Mouse (Mus musculus) forebrain, embryonic 12.5 days (tissue): Measurements from ENCODE around the gene Kansl3. TPM values are rescaled to one million over a fixed set of nuclear protein-coding genes. Genes with fewer than 3 reads are reported as not detected.

ENCODE experiments used
- ATAC-seq: fragments of 200-750 bp; cut with Nextera tagmentation; 2 replicates; pipeline ENCODE4 v1.8.0; 2017; ENCODE audit warnings: moderate TSS enrichment; ENCODE audit not compliant: low FRiP score
- H3K27ac ChIP-seq: fragments of 300-500 bp; sonication (generic); 2 replicates; pipeline ENCODE4 v1.5.1; 2016; ENCODE audit warnings: mild to moderate bottlenecking
- H3K27me3 ChIP-seq: fragments of 300-500 bp; sonication (generic); 2 replicates; pipeline ENCODE4 v1.6.1; 2016; ENCODE audit warnings: mild to moderate bottlenecking
- H3K36me3 ChIP-seq: fragments of 300-500 bp; sonication (generic); replicated peaks from 2 replicates; pipeline ENCODE4 v1.6.1; 2016; ENCODE audit warnings: mild to moderate bottlenecking
- H3K4me1 ChIP-seq: fragments of 300-500 bp; sonication (generic); 2 replicates; pipeline ENCODE4 v1.6.1; 2016
- H3K4me2 ChIP-seq: fragments of 300-500 bp; sonication (generic); 2 replicates; pipeline ENCODE4 v1.6.1; 2016; ENCODE audit warnings: mild to moderate bottlenecking, moderate library complexity
- H3K4me3 ChIP-seq: fragments of 300-500 bp; sonication (generic); replicated peaks from 2 replicates; pipeline ENCODE4 v1.5.1; 2016; ENCODE audit warnings: mild to moderate bottlenecking
- H3K9ac ChIP-seq: fragments of 300-500 bp; sonication (generic); 2 replicates; pipeline ENCODE4 v1.6.1; 2016; ENCODE audit warnings: mild to moderate bottlenecking
- H3K9me3 ChIP-seq: fragments of 300-500 bp; sonication (generic); 2 replicates; pipeline ENCODE4 v1.6.1; 2016
- WGBS: fragments of 180-500 bp; shearing (Covaris S2); methylation state at CpG from one replicate; pipeline ENCODE4 v1.1.7; 2016; 5-methylcytosine and 5-hydroxymethylcytosine counted together
- microRNA-seq: library from miRNA; unstranded; fragments of <30 nt; microRNA quantifications from one replicate; pipeline ENCODE4, GENCODE M21; 2017
- polyA plus RNA-seq: library from polyadenylated mRNA; unstranded; fragments of >200 nt; fragmentation: Nextera tagmentation; extraction: Ambion mirVana; gene quantifications from 2 replicates; pipeline ENCODE4 v1.2.1, GENCODE M21; 2016

The Kansl3 gene
- polyA plus RNA-seq, 1 experiment from 2014 or later = 47.2 TPM

DNA sequence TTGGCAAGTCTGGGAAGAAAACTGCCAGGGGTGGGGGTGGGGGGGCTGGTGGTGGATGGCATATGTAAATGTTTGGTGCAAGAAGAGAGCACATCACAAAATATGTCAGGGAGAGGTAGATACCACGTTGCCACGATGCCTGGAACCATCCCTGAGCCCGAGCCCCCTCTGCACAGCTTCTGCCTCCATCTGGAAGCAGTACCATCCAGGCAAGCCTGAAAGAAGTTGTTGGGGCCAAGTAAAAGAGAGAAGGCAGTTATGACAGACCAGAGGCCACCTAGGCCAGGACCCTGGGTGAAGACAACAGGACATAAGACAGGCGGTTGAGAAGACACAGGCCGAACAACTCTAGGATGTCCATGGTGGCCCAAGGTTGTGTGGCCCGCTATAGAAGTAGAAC, 68.5 kb downstream of the Kansl3 start:
- no peak overlapping the region for H3K9ac ChIP-seq
- H3K36me3 ChIP-seq = no peaks in the 10 kb centered on the region
- no peak overlapping the region for H3K27ac ChIP-seq
- no peaks in the 10 kb centered on the region for H3K9me3 ChIP-seq
- H3K4me2 ChIP-seq = no peak overlapping the region
- no peak overlapping the region for H3K4me3 ChIP-seq
- peaks cover 68% of the 10 kb centered on the region for H3K27me3 ChIP-seq
- ATAC-seq = no peak
- H3K4me1 ChIP-seq = peaks cover 6% of the 10 kb centered on the region
- WGBS = 87% methylated on average over 6 of the region's 6 CpGs

DNA sequence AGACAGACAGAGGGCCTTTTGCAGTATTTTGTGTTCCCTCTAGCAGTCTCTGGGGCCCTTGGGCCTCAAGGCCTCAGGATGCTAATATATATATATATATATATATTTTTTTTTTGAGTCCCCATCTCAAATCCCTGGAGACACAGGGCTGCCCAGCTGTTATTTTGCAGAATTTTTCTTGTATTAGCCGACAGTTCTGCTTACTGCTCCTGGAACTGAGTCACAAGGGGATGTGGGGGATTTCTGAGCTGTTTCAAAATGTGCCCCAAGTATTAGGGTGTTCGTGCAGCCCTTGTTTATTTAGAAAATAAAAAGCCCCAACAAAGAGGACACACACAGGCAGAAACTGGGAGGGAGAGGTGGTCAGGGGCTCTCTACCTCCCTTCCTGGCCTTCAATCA, 69.3 kb downstream of the Kansl3 start:
- Histone ChIP-seq H3K27ac (no peak overlapping the region), H3K9me3 (no peaks in the 10 kb centered on the region), H3K4me2 (no peak overlapping the region), H3K27me3 (peaks cover 64% of the 10 kb centered on the region), H3K9ac (no peak overlapping the region), H3K36me3 (no peaks in the 10 kb centered on the region), H3K4me3 (no peak overlapping the region), H3K4me1 (peaks cover 6% of the 10 kb centered on the region)
- ATAC-seq = no peak
- 75% methylated on average over 2 of the region's 2 CpGs for WGBS

DNA sequence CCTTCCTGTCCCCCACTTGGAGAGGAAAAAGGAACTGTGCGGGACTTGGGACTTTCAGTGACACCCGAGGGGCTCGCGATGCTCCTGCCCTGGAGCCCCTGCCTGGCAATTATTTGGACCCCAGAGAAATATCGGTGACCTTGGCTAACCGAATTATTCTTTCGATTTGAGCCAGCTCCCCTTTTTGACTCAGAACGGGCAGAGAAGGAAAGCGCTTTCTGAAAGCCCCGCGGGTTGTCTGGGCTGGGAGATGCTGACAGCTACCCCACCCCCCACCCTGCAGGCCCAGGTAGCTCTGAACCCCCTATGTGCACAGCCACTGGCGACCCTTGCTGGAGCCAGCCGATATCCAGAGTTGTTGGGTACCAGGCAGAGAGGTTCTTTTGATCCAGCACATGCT, 69.9 kb downstream of the Kansl3 start:
- Histone ChIP-seq H3K4me1 (peaks cover 6% of the 10 kb centered on the region), H3K9me3 (no peaks in the 10 kb centered on the region), H3K27ac (no peak overlapping the region), H3K4me3 (no peak overlapping the region), H3K36me3 (no peaks in the 10 kb centered on the region), H3K27me3 (peaks cover 59% of the 10 kb centered on the region), H3K9ac (no peak overlapping the region), H3K4me2 (no peak overlapping the region)
- WGBS = 19% methylated on average over 13 of the region's 13 CpGs
- no peak for ATAC-seq

DNA sequence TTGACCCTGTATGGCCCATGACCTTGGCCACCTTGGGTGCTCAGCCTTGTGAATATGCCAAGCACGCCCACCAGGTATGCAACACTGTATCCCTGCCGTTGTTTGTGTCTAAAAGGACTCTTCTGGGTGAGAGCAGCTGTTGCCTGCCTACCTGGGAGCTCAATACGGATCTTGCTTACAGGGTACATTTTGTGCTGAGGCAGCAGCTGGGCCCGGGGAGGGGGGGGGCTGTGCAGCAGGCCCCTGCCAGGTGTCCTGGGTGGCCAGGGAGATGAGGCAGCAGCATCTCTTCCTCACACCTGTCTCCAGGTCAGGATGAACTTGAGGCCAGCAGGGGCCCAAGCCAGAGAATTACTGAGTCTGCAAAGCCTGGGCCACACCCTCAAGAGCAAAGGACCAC, 70.9 kb downstream of the Kansl3 start:
- H3K4me1 ChIP-seq = peaks cover 3% of the 10 kb centered on the region
- no peak overlapping the region for H3K4me3 ChIP-seq
- H3K27me3 ChIP-seq = peaks cover 53% of the 10 kb centered on the region
- 82% methylated on average over 4 of the region's 4 CpGs for WGBS
- H3K9ac ChIP-seq = no peak overlapping the region
- no peaks in the 10 kb centered on the region for H3K9me3 ChIP-seq
- no peaks in the 10 kb centered on the region for H3K36me3 ChIP-seq
- no peak for ATAC-seq
- no peak overlapping the region for H3K4me2 ChIP-seq
- no peak overlapping the region for H3K27ac ChIP-seq

DNA sequence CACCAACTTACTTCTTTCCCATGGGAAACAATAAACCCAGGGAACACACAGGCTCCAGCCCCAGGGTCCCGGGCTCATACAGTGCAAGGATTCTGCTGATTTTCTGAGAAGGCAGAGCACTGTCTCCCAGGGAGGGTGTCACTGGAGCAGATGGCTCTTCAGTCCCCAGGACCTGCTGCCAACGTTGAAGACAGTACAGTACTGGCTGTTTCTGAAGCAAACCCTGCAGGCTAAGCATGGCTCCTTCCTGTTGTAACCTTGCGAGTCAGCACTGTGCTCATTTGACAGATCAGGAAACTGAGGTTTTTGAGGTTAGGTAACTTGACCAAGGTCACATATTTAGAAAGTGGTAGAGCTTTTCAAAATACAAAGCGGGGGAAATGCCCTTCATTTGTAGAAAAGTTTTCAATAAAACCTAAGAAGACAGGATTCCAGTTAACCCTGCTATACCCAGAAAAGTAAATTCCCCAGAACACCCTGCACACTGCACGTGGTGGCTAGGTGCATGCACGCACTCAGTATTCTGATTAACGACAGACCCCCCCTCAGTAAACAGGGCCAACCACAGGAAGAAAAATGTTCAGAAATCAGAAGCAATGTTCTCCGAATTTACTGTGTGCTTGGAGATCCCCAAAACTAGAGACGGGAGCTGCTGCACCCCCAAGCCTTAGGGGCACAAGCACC, 72.4 kb downstream of the Kansl3 start:
- Histone ChIP-seq H3K4me2 (no peak overlapping the region), H3K9ac (no peak overlapping the region), H3K36me3 (no peaks in the 10 kb centered on the region), H3K4me1 (no peaks in the 10 kb centered on the region), H3K27ac (no peak overlapping the region), H3K4me3 (no peak overlapping the region), H3K27me3 (peaks cover 41% of the 10 kb centered on the region), H3K9me3 (no peaks in the 10 kb centered on the region)
- WGBS = 77% methylated on average over 9 of the region's 9 CpGs
- no peak for ATAC-seq

DNA sequence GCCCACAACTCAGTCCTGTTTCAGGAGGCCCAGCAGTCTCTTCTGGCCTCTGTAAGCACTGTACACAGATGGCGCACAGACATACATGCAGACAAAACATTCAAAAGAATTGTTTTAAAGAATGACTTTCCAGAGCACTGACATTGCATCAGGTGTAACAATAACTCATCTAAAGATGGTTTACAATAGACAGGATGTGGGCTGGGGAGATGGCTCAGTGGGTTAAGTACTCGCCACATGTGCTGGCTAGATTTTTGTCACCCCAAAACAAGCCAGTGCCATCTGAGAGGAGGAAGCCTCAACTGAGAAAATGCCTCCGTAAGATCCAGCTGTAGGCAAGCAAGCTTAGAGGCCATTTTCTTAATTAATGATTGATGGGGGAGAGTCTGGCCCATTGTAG, 74.6 kb downstream of the Kansl3 start:
- Histone ChIP-seq H3K4me2 (no peak overlapping the region), H3K9me3 (no peaks in the 10 kb centered on the region), H3K27me3 (peaks cover 25% of the 10 kb centered on the region), H3K4me3 (no peak overlapping the region), H3K9ac (no peak overlapping the region), H3K4me1 (no peaks in the 10 kb centered on the region), H3K27ac (no peak overlapping the region), H3K36me3 (no peaks in the 10 kb centered on the region)
- no peak for ATAC-seq
- WGBS = 79% methylated on average over 3 of the region's 3 CpGs

DNA sequence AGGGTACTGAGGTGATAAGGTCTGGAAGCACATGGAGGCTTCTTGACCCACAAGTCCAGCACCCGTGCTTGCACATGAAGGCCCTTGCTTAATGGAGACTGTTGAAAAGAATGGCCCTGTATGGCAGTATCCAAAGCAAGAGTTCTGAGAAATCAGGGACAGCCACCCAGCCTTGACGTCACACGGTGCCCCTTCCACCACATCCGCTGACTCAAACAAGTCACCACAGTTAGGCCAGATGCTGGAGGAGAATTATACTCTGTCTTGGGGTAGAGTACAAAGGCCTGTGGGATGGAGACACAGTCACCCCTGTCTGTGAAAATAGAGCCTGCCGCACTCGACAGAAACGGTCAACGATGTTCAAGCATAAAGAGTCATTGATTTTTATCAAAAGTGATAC, 75.5 kb downstream of the Kansl3 start:
- no peaks in the 10 kb centered on the region for H3K4me1 ChIP-seq
- no peak overlapping the region for H3K27ac ChIP-seq
- 92% methylated on average over 8 of the region's 8 CpGs for WGBS
- no peak overlapping the region for H3K4me3 ChIP-seq
- H3K9me3 ChIP-seq = no peaks in the 10 kb centered on the region
- H3K9ac ChIP-seq = no peak overlapping the region
- no peaks in the 10 kb centered on the region for H3K36me3 ChIP-seq
- peaks cover 16% of the 10 kb centered on the region for H3K27me3 ChIP-seq
- ATAC-seq = no peak
- H3K4me2 ChIP-seq = no peak overlapping the region

Small RNA genes within 50 kb of the gene (microRNA-seq; reads per million reads assigned to microRNA genes)
- gene Mir6898 = not detected

Other genes starting within 250 kb of the Kansl3 start
- gene Uggt1, start 124.5 kb downstream of the Kansl3 start, polyA plus RNA-seq = 59.8 and 65.3 TPM in 2 replicates
- gene Neurl3, start 94.5 kb downstream of the Kansl3 start, polyA plus RNA-seq = 0.34 and 0.45 TPM in 2 replicates
- gene Arid5a, start 61.4 kb downstream of the Kansl3 start, polyA plus RNA-seq = 2.0 and 2.1 TPM in 2 replicates
- 2.0 and 2.5 TPM in 2 replicates for gene Fer1l5, start 3.1 kb upstream of the Kansl3 start, polyA plus RNA-seq
- gene Lman2l, start 76.1 kb upstream of the Kansl3 start, polyA plus RNA-seq = 67.1 and 71.4 TPM in 2 replicates
- 9.9 and 11.3 TPM in 2 replicates for gene Cnnm4, start 102.4 kb upstream of the Kansl3 start, polyA plus RNA-seq
- 3.4 and 4.5 TPM in 2 replicates for gene Cnnm3, start 142.7 kb upstream of the Kansl3 start, polyA plus RNA-seq
- 14.8 and 15.0 TPM in 2 replicates for gene Ankrd23, start 167.7 kb upstream of the Kansl3 start, polyA plus RNA-seq
- 0.50 TPM in 1 of 2 replicates, not detected in the other for gene Gm42417, start 170.2 kb upstream of the Kansl3 start, polyA plus RNA-seq
- gene Ankrd39, start 178.3 kb upstream of the Kansl3 start, polyA plus RNA-seq = 16.7 and 17.9 TPM in 2 replicates
- gene Sema4c, start 189.2 kb upstream of the Kansl3 start, polyA plus RNA-seq = 29.8 and 31.7 TPM in 2 replicates